Mouse (Mus musculus) hindbrain, embryonic 11.5 days (tissue): ENCODE measurements around the gene Snd1. TPM values are rescaled to one million over a fixed set of nuclear protein-coding genes. Genes with fewer than 3 reads are reported as not detected.

ENCODE experiments used
- ATAC-seq: fragments of 200-750 bp; cut with Nextera tagmentation; 2 replicates; pipeline ENCODE4 v1.8.0; 2017; ENCODE audit warnings: mild to moderate bottlenecking, moderate TSS enrichment, moderate library complexity; ENCODE audit not compliant: low FRiP score
- DNase-seq: peaks from one replicate; pipeline ENCODE4 v3.0.0-alpha.2; 2015; ENCODE audit warnings: low spot score
- H3K27ac ChIP-seq: fragments of 300-500 bp; sonication (generic); 2 replicates; pipeline ENCODE4 v1.5.1; 2014; ENCODE audit warnings: mild to moderate bottlenecking, low read depth, low read length
- H3K27me3 ChIP-seq: fragments of 300-500 bp; sonication (generic); 2 replicates; pipeline ENCODE4 v1.6.1; 2014; ENCODE audit warnings: mild to moderate bottlenecking, low read length, moderate library complexity, mixed read lengths; ENCODE audit not compliant: control insufficient read depth, insufficient read depth
- H3K36me3 ChIP-seq: fragments of 300-500 bp; sonication (generic); 2 replicates; pipeline ENCODE4 v1.6.1; 2014; ENCODE audit warnings: mild to moderate bottlenecking, low read length, moderate library complexity, mixed read lengths; ENCODE audit not compliant: control insufficient read depth, insufficient read depth
- H3K4me1 ChIP-seq: fragments of 300-500 bp; sonication (generic); replicated peaks from 2 replicates; pipeline ENCODE4 v1.6.1; 2014; ENCODE audit warnings: low read length, mixed read lengths; ENCODE audit not compliant: control insufficient read depth, insufficient read depth
- H3K4me2 ChIP-seq: fragments of 300-500 bp; sonication (generic); replicated peaks from 2 replicates; pipeline ENCODE4 v1.6.1; 2014; ENCODE audit warnings: mild to moderate bottlenecking, low read depth, low read length
- H3K4me3 ChIP-seq: fragments of 300-500 bp; sonication (generic); 2 replicates; pipeline ENCODE4 v1.5.1; 2014; ENCODE audit warnings: low read depth, low read length
- H3K9ac ChIP-seq: fragments of 300-500 bp; sonication (generic); 2 replicates; pipeline ENCODE4 v1.6.1; 2014; ENCODE audit warnings: low read depth, low read length
- H3K9me3 ChIP-seq: fragments of 300-500 bp; sonication (generic); 2 replicates; pipeline ENCODE4 v1.6.1; 2016; ENCODE audit warnings: low read length; ENCODE audit not compliant: control insufficient read depth
- WGBS: fragments of 180-500 bp; shearing (Covaris S2); extraction: QIAGEN DNeasy Blood & Tissue Kit; methylation state at CpG from one replicate; pipeline ENCODE4 v1.1.7; 2014; 5-methylcytosine and 5-hydroxymethylcytosine counted together
- polyA plus RNA-seq: library from polyadenylated mRNA; unstranded; fragments of >200 nt; fragmentation: Nextera tagmentation; extraction: Ambion mirVana; gene quantifications from 2 replicates; pipeline ENCODE4 v1.2.1, GENCODE M21; 2014

Snd1 gene
- polyA plus RNA-seq, 1 experiment from 2014 or later: 86.2 TPM

DNA sequence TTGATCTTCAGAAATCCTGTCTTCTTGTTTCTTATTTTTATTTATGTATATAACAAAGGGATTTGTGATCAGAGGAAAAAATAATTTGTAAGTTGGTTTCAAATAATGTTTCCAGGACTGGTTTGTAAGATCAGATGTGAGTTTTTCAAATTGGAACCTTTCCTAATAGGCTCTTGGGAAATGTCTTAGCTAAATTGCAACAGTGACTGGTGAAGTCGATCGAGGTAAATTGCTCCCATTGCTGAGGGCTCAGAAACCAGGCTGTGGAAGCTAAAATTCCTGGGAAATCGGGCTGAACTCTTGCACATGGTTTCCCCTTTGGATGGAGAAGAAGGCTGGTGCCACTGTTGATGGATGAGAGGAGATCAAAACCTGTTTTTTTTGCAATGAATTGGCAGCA lies 111.9 kb downstream of the Snd1 start:
- Histone ChIP-seq H3K36me3 (no peaks in the 10 kb centered on the region), H3K4me2 (no peak overlapping the region), H3K4me3 (no peak overlapping the region), H3K9me3 (no peaks in the 10 kb centered on the region), H3K27ac (no peak overlapping the region), H3K9ac (no peak overlapping the region), H3K27me3 (no peaks in the 10 kb centered on the region), H3K4me1 (no peaks in the 10 kb centered on the region)
- DNase-seq: no peak
- WGBS: 87% methylated on average over 3 of the region's 3 CpGs
- ATAC-seq: no peak

DNA sequence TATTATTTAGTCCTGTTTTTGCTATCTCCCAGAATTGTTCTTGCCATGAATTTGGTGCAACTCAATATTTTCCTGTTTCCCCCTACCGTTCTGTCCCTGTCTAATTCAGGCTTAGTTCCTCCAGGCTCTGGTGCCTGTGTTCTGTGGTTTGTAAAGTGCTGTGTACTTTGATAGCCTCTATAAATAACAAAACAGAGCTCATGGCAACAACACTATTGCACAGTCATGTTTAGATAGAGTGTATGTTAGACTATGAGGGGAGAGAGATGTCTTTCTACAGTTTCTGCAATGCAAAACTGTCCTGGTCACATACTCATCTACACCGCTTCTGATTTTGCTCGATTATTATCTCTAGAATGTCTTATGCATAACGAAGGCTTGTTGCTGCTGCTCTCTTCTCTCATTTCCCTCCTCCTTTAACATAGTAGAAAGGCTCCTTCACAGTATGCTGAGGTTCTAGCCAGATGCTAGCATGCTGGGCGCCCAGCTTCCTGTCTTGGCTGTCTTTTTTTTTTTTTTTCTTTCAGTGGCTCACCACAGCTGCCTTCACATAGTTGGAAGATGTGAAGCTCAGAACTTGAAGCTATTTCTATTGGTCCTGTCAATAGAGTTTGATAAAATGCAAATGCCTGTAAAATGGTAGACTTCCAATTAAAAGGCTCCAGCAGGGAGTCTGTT lies 113.7 kb downstream of the Snd1 start:
- H3K4me3 ChIP-seq: no peak overlapping the region
- DNase-seq: no peak
- ATAC-seq: no peak
- 90% methylated on average over 5 of the region's 5 CpGs for WGBS
- no peak overlapping the region for H3K9ac ChIP-seq
- H3K27me3 ChIP-seq: no peaks in the 10 kb centered on the region
- H3K36me3 ChIP-seq: no peaks in the 10 kb centered on the region
- H3K4me2 ChIP-seq: no peak overlapping the region
- no peaks in the 10 kb centered on the region for H3K4me1 ChIP-seq
- no peak overlapping the region for H3K27ac ChIP-seq
- no peaks in the 10 kb centered on the region for H3K9me3 ChIP-seq

DNA sequence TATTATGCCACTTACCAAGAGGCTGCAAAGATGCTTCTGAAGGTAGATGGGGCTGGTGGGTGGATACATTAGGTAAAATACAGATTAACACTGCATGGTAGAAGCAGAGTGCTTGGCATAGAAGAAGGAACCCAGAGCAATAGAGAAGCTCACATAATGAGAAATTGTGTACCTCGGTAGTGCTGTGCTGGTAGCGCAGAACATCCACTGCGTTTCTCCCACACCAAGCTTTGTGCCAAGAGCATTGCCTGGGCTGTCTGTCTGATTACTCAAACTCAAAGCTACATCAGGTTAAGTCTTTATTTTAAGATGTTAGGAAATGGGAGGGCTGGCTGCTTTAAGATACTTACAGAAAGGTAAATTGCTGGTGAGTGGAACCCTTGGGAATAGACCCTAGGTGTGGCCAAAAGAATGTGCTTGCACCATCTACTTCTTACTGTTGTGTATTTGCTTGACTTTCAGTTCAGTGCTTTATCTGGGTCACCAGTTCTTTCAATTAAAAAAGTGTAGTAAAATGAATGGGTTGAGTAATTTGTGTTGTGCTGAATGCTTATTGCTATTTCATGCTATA lies 117.5 kb downstream of the Snd1 start:
- Histone ChIP-seq H3K9me3 (no peaks in the 10 kb centered on the region), H3K27me3 (no peaks in the 10 kb centered on the region), H3K4me1 (no peaks in the 10 kb centered on the region), H3K9ac (no peak overlapping the region), H3K4me2 (no peak overlapping the region), H3K36me3 (no peaks in the 10 kb centered on the region), H3K27ac (no peak overlapping the region), H3K4me3 (no peak overlapping the region)
- 90% methylated on average over 3 of the region's 3 CpGs for WGBS
- ATAC-seq: no peak
- no peak for DNase-seq

DNA sequence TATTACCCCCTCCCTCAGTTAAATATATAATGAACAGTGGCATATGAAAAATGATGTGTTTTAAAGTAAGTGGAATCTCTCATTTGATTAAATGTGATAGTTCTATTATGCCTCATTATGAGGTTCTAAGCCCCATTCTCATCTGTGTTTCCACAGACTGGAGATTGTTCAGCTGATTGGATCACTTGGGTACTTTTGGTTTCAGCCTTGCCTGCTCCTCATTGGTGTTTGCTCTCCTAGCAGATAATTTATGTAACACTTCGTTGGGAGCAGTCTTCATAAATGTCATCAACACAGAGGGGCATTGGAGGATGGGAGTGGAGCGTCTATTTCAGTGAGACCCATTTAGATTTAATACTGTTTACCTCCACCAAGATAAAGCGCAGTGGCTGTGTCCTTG lies 118.8 kb downstream of the Snd1 start:
- Histone ChIP-seq H3K27me3 (no peaks in the 10 kb centered on the region), H3K4me1 (no peaks in the 10 kb centered on the region), H3K9ac (no peak overlapping the region), H3K4me3 (no peak overlapping the region), H3K9me3 (no peaks in the 10 kb centered on the region), H3K36me3 (no peaks in the 10 kb centered on the region), H3K27ac (no peak overlapping the region), H3K4me2 (no peak overlapping the region)
- ATAC-seq (no peak), DNase-seq (no peak)
- WGBS: 91% methylated on average over 3 of the region's 3 CpGs

DNA sequence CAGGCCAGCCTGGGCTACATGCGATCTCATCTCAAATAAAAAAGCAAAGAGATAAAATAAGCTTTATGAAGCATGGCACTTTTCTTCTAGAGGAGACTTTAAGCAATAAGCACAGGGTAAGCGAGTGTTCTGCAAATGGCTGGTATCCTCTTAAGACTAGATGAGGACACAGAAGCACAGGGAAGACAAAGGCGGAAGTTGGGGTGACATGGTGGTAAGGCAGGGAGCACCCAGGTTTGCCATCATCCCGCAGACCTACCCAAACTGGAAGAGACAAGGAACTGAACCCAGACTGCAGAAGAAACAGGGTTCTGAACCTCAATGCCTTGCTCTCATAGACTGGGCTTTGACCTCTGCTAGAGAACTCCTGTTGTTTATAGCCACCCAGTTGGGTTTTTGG lies 119.8 kb downstream of the Snd1 start:
- Histone ChIP-seq H3K4me3 (no peak overlapping the region), H3K36me3 (no peaks in the 10 kb centered on the region), H3K9me3 (no peaks in the 10 kb centered on the region), H3K4me1 (no peaks in the 10 kb centered on the region), H3K9ac (no peak overlapping the region), H3K4me2 (no peak overlapping the region), H3K27ac (no peak overlapping the region), H3K27me3 (no peaks in the 10 kb centered on the region)
- no peak for DNase-seq
- no peak for ATAC-seq
- WGBS: 98% methylated on average over 4 of the region's 4 CpGs

DNA sequence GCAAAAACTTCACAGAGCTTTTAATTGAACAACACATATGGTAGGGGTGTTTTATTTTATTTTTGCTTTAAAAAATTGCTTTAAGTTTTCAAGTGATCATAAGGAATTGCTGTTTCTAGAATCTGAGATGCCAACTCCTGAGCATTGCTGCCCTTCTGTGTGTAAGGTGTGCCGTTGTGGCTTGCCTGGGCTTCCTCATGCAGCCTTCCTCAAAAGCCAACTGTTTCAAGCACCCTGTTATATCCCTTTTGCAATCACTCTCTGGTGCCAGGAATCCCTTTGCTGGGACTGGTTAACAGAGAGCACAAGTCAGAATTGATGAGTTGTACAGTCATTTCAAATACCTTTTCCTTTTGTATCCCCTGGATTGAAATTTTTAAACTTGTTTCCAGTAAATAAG lies 120.3 kb downstream of the Snd1 start:
- ATAC-seq (no peak), DNase-seq (no peak)
- H3K4me2 ChIP-seq: no peak overlapping the region
- no peak overlapping the region for H3K9ac ChIP-seq
- WGBS: 84% methylated on average over 1 of the region's 1 CpGs
- no peak overlapping the region for H3K27ac ChIP-seq
- H3K36me3 ChIP-seq: no peaks in the 10 kb centered on the region
- no peaks in the 10 kb centered on the region for H3K27me3 ChIP-seq
- no peak overlapping the region for H3K4me3 ChIP-seq
- H3K9me3 ChIP-seq: no peaks in the 10 kb centered on the region
- H3K4me1 ChIP-seq: no peaks in the 10 kb centered on the region

DNA sequence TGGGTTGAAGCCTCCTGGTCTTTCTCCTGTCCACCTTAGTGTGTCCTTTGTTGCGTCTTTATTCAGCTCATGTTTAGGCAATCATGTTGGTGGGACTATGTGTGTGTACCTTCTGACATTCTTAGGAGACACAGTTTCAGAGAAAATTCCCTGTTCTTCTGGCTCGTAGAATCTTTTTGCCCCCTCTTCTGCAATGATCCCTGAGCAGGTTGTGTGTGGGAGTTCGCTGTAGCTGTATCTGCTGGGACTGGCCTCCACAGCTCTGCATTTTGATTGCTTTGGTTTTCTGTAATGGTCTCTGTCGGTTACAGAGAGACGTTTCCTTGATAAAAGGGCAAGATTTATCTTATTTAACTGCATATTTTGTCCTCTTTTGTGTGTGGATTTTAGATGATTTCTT lies 122.3 kb downstream of the Snd1 start:
- no peaks in the 10 kb centered on the region for H3K4me1 ChIP-seq
- H3K9ac ChIP-seq: no peak overlapping the region
- no peak overlapping the region for H3K4me3 ChIP-seq
- no peaks in the 10 kb centered on the region for H3K27me3 ChIP-seq
- DNase-seq (no peak), ATAC-seq (no peak)
- H3K4me2 ChIP-seq: no peak overlapping the region
- 94% methylated on average over 5 of the region's 5 CpGs for WGBS
- no peaks in the 10 kb centered on the region for H3K36me3 ChIP-seq
- no peak overlapping the region for H3K27ac ChIP-seq
- no peaks in the 10 kb centered on the region for H3K9me3 ChIP-seq

DNA sequence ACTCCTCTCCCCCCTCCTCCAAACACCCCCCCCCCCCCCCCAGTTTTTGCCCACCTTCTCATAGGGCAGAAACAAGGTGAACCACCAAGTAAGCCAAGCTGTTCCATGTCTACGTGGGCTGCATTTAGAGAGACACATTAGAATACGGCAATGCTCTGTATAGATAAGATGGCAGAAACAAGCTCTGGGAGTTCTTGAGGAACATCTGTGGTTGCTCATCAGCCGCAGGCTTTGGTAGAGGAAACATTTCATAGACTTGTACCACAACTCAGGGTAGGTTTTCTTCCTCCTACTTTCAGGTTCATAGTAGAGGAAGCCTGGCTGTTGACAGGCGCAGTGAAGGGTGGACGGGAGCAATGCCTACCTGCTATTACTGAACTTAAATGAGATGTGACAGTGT lies 124.2 kb downstream of the Snd1 start:
- WGBS: 95% methylated on average over 5 of the region's 5 CpGs
- no peak for ATAC-seq
- no peak for DNase-seq
- H3K27me3 ChIP-seq: no peaks in the 10 kb centered on the region
- no peaks in the 10 kb centered on the region for H3K36me3 ChIP-seq
- H3K4me3 ChIP-seq: no peak overlapping the region
- H3K4me1 ChIP-seq: no peaks in the 10 kb centered on the region
- no peak overlapping the region for H3K9ac ChIP-seq
- H3K27ac ChIP-seq: no peak overlapping the region
- no peak overlapping the region for H3K4me2 ChIP-seq
- no peaks in the 10 kb centered on the region for H3K9me3 ChIP-seq

DNA sequence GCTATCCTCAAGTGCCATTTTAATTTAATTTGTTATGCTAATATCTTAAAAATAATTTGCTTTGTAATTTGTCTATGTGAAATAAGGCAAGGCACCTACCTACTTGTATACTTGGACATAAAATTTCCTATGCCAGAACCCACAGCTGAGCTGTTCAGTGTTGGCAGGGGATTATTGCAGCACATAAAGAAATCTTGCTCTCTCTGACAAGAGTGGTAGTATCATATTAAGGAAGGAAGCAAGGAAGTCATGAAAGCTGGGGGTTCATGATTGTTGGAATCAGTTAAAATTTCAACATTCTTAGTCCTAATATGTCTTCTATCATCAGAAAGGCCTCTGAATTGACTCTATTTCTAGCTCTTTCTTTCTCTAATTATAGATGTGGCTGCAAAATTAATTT lies 125.5 kb downstream of the Snd1 start:
- Histone ChIP-seq H3K4me3 (no peak overlapping the region), H3K9ac (no peak overlapping the region), H3K27me3 (no peaks in the 10 kb centered on the region), H3K4me2 (no peak overlapping the region), H3K9me3 (no peaks in the 10 kb centered on the region), H3K4me1 (no peaks in the 10 kb centered on the region), H3K36me3 (no peaks in the 10 kb centered on the region), H3K27ac (no peak overlapping the region)
- ATAC-seq (no peak), DNase-seq (no peak)
